Mouse (Mus musculus) cerebellum, adult 2 months (tissue): ENCODE measurements around the gene Fmnl2.

Experiments used
- CTCF ChIP-seq: fragments of 200-500 bp; IDR thresholded peaks from 2 replicates; pipeline ENCODE4 v1.5.1; 2011; ENCODE audit warnings: low read depth, mild to moderate bottlenecking, control low read depth, low read length, moderate library complexity, borderline replicate concordance; ENCODE audit not compliant: insufficient read depth
- POLR2A ChIP-seq: fragments of 200-500 bp; IDR thresholded peaks from 2 replicates; pipeline ENCODE4 v1.6.1; 2011; ENCODE audit warnings: low read length, control low read depth, borderline replicate concordance; ENCODE audit not compliant: insufficient read depth

DNA sequence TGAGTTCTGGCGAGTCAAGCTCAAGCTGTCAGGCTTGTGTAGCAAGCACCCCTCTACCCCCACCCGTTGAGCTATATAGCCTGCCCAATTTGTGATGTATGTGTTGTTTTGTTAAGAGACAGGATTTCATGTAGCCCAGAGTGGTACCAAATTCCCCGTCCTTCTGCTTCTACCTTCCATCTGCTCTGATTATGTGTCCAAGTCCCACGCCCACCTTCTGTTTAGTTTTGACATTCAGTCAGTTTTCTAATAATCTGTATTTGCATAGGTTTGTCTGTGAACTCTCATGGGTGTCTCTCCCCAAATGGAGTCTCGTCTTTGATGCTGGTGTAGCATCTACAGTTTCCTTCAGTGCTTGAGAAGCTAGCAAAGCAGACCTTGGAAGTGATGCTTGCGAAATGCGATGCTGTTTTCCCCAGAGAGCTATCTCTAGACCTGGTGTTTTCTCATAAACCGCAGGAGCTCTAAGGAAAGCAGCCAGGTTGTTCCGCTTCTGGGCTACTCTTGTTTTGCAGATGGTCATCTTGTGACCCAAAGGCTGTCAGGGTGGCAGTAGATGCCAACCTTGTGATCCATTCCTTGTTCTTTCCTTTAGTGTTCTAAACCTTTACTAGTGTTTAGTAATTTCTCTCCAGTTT lies 203.8 kb downstream of the Fmnl2 start:
- TF ChIP-seq CTCF = no peak
- TF ChIP-seq POLR2A = no peak
